Mouse (Mus musculus) 3T3-L1 (cell line): ENCODE measurements at regions not wholly inside any gene's neighbourhood (a gene's known extent, or its start where the extent isn't known, plus 50 kb on each side); places are given as distances from the start of the nearest gene placed in this dataset.
A peak's percentile ranks its signal among the peaks of the same experiment; 100 is the strongest.
"Not testable (repeated sequence)": the region's sequence is repeated elsewhere in the genome, so short reads cannot be mapped to it uniquely, and the experiment has no call there.

Experiments
- DNase-seq: peaks from one replicate; pipeline ENCODE4 v3.0.0-alpha.2; 2015; ENCODE audit warnings: low read depth, low spot score

- DNase-seq = no peak
These were observed 2580.9 kb downstream of the Gm37988 start for GRCm38 (mm10) chr1:7388627-7389026.

- DNase-seq = no peak
These were observed 2585.8 kb downstream of the Gm37988 start for GRCm38 (mm10) chr1:7393508-7393907.

- no peak for DNase-seq
These were observed 2586.5 kb downstream of the Gm37988 start for GRCm38 (mm10) chr1:7394161-7394560.

- peak; percentile 7 for DNase-seq
These were observed 2587.8 kb downstream of the Gm37988 start for GRCm38 (mm10) chr1:7395527-7395926.

- peak; percentile 80 for DNase-seq
These were observed 2589.4 kb downstream of the Gm37988 start for GRCm38 (mm10) chr1:7396867-7397806.

- DNase-seq = peak; percentile 95
These were observed 2590.2 kb downstream of the Gm37988 start for GRCm38 (mm10) chr1:7397807-7398446.

GRCm38 (mm10) chr1:7398678-7399218 lies 2591.1 kb downstream of the Gm37988 start:
- peak; percentile 9 for DNase-seq

GRCm38 (mm10) chr1:7405651-7406050 lies 2598.0 kb downstream of the Gm37988 start:
- DNase-seq = not testable (repeated sequence)

- DNase-seq = no peak
These were observed 2606.8 kb downstream of the Gm37988 start for GRCm38 (mm10) chr1:7414444-7414843.

- no peak for DNase-seq
These were observed 2644.0 kb downstream of the Gm37988 start for GRCm38 (mm10) chr1:7451660-7452155.

- DNase-seq = no peak
These were observed 2647.2 kb downstream of the Gm37988 start for GRCm38 (mm10) chr1:7454931-7455330.

- no peak for DNase-seq
These were observed 2650.2 kb downstream of the Gm37988 start for GRCm38 (mm10) chr1:7457895-7458294.

GRCm38 (mm10) chr1:7494096-7494495 lies 2686.4 kb downstream of the Gm37988 start:
- no peak for DNase-seq

- no peak for DNase-seq
These were observed 2691.3 kb downstream of the Gm37988 start for GRCm38 (mm10) chr1:7499042-7499441.

GRCm38 (mm10) chr1:7502363-7502762 lies 2694.7 kb downstream of the Gm37988 start:
- DNase-seq = no peak

GRCm38 (mm10) chr1:7518791-7519190 lies 2711.1 kb downstream of the Gm37988 start:
- no peak for DNase-seq

- DNase-seq = no peak
These were observed 2725.8 kb downstream of the Gm37988 start for GRCm38 (mm10) chr1:7533506-7533905.

- DNase-seq = no peak
These were observed 2727.5 kb downstream of the Gm37988 start for GRCm38 (mm10) chr1:7535191-7535590.

- peak; percentile 6 for DNase-seq
These were observed 2735.8 kb downstream of the Gm37988 start for GRCm38 (mm10) chr1:7543492-7543891.

GRCm38 (mm10) chr1:7548261-7548660 lies 2740.6 kb downstream of the Gm37988 start:
- no peak for DNase-seq

- no peak for DNase-seq
These were observed 2767.1 kb downstream of the Gm37988 start for GRCm38 (mm10) chr1:7574787-7575186.

GRCm38 (mm10) chr1:7586409-7586808 lies 2778.7 kb downstream of the Gm37988 start:
- no peak for DNase-seq
